Mouse (Mus musculus) C2C12 (cell line): ENCODE data around the gene Tfpi2. TPM values are rescaled to one million over a fixed set of nuclear protein-coding genes. Genes with fewer than 3 reads are reported as not detected.

Experiments
- H3K27me3 ChIP-seq: one replicate; pipeline ENCODE4 v1.6.1; 2011; ENCODE audit not compliant: control insufficient read depth, insufficient read depth, insufficient read length
- H3K36me3 ChIP-seq: one replicate; pipeline ENCODE4 v1.6.1; 2011; ENCODE audit not compliant: control insufficient read depth, insufficient read depth
- H3K4me3 ChIP-seq: one replicate; pipeline ENCODE4 v1.5.1; 2011; ENCODE audit warnings: mild to moderate bottlenecking, control low read depth; ENCODE audit not compliant: poor library complexity, insufficient read depth, severe bottlenecking
- H3K79me2 ChIP-seq: one replicate; pipeline ENCODE4 v1.6.1; 2011; ENCODE audit not compliant: control insufficient read depth, insufficient read depth
- H3K79me3 ChIP-seq: one replicate; pipeline ENCODE4 v1.6.1; 2011; ENCODE audit warnings: low read depth, control low read depth
- H3ac ChIP-seq: one replicate; pipeline ENCODE3; 2011; ENCODE audit warnings: low read depth; ENCODE audit not compliant: control insufficient read depth, insufficient read length
- CEBPB ChIP-seq: IDR thresholded peaks from one replicate; pipeline ENCODE4 v1.6.1; 2011; ENCODE audit warnings: low read depth, mild to moderate bottlenecking, control low read depth, moderate library complexity
- CTCF ChIP-seq: IDR thresholded peaks from one replicate; pipeline ENCODE4 v1.5.1; 2011; ENCODE audit not compliant: control insufficient read depth, insufficient read depth, insufficient read length
- FOSL1 ChIP-seq: IDR thresholded peaks from one replicate; pipeline ENCODE4 v1.8.0; 2011; ENCODE audit warnings: mild to moderate bottlenecking, low read length; ENCODE audit not compliant: poor library complexity, insufficient read depth, severe bottlenecking
- MAX ChIP-seq: IDR thresholded peaks from one replicate; pipeline ENCODE4 v1.6.1; 2011; ENCODE audit warnings: mild to moderate bottlenecking, control low read depth
- MYOD1 ChIP-seq: IDR thresholded peaks from one replicate; pipeline ENCODE4 v1.6.1; 2011; ENCODE audit warnings: low read depth; ENCODE audit not compliant: control insufficient read depth, insufficient read length
- MYOG ChIP-seq: IDR thresholded peaks from one replicate; pipeline ENCODE4 v1.6.1; 2011; ENCODE audit not compliant: control insufficient read depth, insufficient read length; ENCODE audit errors: extremely low read depth
- USF1 ChIP-seq: IDR thresholded peaks from one replicate; pipeline ENCODE4 v1.6.1; 2011; ENCODE audit warnings: low read depth, mild to moderate bottlenecking, control low read depth, moderate library complexity
- polyA plus RNA-seq: library from polyadenylated mRNA; unstranded; fragments of >200 nt; fragmentation: generic; extraction: Trizol; gene quantifications from one replicate; pipeline ENCODE4 v1.2.1, GENCODE M21; 2012; ENCODE audit warnings: missing spikeins

The Tfpi2 gene
- polyA plus RNA-seq, 1 experiment: 0.04 TPM

DNA sequence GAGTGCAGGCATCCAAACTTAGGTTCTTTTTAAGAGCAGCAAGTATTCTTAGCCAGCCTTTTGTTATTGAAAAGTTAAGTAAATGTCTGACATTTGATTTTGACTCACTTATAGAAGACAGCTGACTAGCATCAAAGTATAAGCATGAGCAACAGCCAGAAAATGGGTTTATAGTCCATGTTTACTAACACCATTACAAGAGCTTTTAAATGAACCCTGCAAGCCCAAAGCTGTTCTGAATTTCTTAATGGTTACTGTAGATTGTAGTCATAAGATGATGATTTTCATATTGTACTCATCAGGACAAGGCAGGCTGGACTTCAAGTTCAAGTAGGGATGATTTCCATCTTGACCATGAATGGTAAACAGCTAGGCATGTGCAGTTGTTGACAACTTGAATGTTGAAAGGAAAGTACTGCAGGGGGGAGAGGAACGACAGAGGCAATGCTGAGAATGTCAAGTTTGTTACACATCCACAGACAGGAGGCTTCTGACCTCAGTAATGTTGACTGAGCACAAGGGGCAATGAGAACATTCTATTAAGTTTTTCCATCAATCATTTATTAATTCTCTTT lies 52.5 kb downstream of the Tfpi2 start:
- H3K27me3 ChIP-seq: no peaks in the 10 kb centered on the region
- H3K4me3 ChIP-seq: no peak overlapping the region
- H3ac ChIP-seq: no peak overlapping the region
- TF ChIP-seq FOSL1: no peak
- no peak for TF ChIP-seq MYOD1
- no peak for TF ChIP-seq CEBPB
- TF ChIP-seq MYOG: no peak
- TF ChIP-seq MAX: no peak
- no peak for TF ChIP-seq CTCF
- TF ChIP-seq USF1: no peak
- H3K79me2 ChIP-seq: no peaks in the 10 kb centered on the region
- H3K79me3 ChIP-seq: no peaks in the 10 kb centered on the region
- H3K36me3 ChIP-seq: no peaks in the 10 kb centered on the region

DNA sequence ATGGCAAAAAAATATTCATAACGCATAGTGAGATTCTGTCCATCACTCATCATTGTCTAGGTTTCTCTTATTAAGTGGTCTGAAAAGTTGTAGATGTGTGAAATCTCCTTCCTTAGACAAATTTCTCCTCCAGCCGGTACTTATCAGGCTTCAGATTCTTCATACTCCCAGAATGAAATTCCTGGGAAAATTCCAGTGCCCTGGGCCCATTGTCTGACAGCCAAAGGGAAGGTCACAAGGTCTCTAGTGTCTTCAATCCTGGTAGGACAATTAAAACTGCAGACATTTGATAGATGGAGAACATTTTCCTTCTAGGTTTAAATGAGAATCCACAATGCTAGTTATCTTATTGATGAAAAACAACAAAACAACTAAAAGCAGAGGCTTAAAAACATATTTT lies 53.1 kb downstream of the Tfpi2 start:
- Histone ChIP-seq H3K36me3 (no peaks in the 10 kb centered on the region), H3K79me2 (no peaks in the 10 kb centered on the region), H3K79me3 (no peaks in the 10 kb centered on the region), H3K4me3 (no peak overlapping the region), H3ac (no peak overlapping the region), H3K27me3 (no peaks in the 10 kb centered on the region)
- no peak for TF ChIP-seq MAX
- no peak for TF ChIP-seq USF1
- no peak for TF ChIP-seq MYOD1
- no peak for TF ChIP-seq MYOG
- no peak for TF ChIP-seq FOSL1
- TF ChIP-seq CEBPB: no peak
- TF ChIP-seq CTCF: no peak

DNA sequence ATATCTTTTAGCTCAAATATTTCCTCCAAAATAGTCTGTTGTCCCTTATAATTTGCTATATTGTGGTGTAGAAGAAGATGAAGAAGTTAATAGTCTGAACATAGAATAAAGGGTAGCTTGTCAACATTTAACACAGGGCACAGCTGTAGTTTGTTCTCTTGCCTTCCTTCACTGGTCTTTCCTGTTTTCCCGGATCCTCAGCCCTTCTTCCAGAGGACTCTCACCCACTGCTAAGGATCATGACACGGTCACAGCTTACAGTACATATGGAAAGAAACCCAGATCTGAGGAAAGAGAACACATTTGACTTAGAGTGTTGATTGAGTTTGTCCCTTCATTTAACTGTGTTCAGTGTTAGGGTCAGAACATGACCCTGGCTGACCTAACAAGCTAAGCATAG lies 53.7 kb downstream of the Tfpi2 start:
- Histone ChIP-seq H3K4me3 (no peak overlapping the region), H3K36me3 (no peaks in the 10 kb centered on the region), H3K27me3 (no peaks in the 10 kb centered on the region), H3K79me3 (no peaks in the 10 kb centered on the region), H3K79me2 (no peaks in the 10 kb centered on the region), H3ac (no peak overlapping the region)
- TF ChIP-seq CEBPB (no peak), USF1 (no peak)

DNA sequence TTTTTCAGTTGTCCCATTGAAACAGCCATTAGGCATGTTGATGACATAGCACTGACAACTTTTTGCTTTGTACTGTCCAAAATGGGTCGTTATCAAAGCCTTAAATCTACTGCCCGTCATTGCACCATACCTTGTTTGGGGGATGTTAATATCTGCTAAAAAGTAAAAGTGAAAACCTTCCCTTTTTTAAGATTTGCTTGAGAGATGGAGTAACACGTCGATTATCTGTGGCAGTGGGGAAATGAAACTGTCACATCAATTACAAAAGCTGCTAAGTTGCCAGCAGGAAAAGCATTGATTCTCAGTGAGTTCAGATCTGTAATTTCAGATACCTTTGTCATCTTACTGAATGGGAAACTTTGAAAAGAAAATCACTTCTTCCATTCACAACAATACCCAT lies 62.6 kb downstream of the Tfpi2 start:
- no peaks in the 10 kb centered on the region for H3K79me2 ChIP-seq
- no peaks in the 10 kb centered on the region for H3K79me3 ChIP-seq
- H3ac ChIP-seq: no peak overlapping the region
- H3K27me3 ChIP-seq: no peaks in the 10 kb centered on the region
- TF ChIP-seq MAX (no peak), MYOG (no peak), USF1 (no peak)
- no peak overlapping the region for H3K4me3 ChIP-seq
- H3K36me3 ChIP-seq: no peaks in the 10 kb centered on the region

DNA sequence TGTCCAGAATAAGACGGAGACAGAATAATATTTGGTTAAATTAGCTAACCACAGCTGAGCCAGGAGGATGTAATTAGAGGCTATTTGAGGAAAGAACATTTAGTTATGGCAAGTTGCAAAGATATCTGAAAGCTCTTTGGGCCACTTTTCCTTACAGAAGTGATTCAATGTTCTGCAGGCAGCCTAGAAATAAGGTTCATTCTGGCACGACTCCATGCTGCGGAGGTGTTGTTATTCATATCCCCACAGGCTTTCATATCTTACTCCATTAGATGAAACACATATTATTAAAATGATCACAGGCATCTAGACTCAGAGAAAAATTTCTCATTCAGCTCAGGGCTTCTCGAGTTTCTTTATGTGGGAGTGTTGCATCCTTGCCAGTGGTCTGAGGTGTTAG lies 65.8 kb downstream of the Tfpi2 start:
- H3ac ChIP-seq: no peak overlapping the region
- no peaks in the 10 kb centered on the region for H3K36me3 ChIP-seq
- H3K27me3 ChIP-seq: no peaks in the 10 kb centered on the region
- TF ChIP-seq USF1 (no peak), MYOD1 (no peak), FOSL1 (no peak), MYOG (no peak), CEBPB (no peak), CTCF (no peak), MAX (no peak)
- no peaks in the 10 kb centered on the region for H3K79me3 ChIP-seq
- no peaks in the 10 kb centered on the region for H3K79me2 ChIP-seq
- no peak overlapping the region for H3K4me3 ChIP-seq

DNA sequence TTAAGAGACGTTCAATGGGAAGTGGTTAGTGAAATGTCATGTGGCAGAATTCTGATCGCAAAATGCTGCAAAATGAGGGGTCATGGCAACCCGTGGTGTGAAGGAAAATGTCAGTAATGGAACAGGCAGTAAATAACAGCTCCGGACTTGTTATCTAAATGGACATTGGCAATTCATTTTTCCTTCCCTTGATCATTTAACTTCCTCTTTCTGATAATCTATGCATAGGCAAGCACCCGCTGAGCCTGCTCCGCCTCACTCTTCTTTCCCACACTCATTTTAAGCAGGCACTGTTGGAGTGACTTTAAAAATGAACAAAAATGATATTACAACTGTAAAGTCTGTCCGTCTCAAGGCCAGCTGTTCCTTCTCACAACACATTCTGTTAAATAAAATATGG lies 72.7 kb downstream of the Tfpi2 start:
- H3K79me3 ChIP-seq: no peaks in the 10 kb centered on the region
- H3ac ChIP-seq: no peak overlapping the region
- H3K36me3 ChIP-seq: no peaks in the 10 kb centered on the region
- TF ChIP-seq FOSL1 (no peak), MAX (no peak), USF1 (no peak), MYOD1 (no peak)
- no peaks in the 10 kb centered on the region for H3K27me3 ChIP-seq
- no peak overlapping the region for H3K4me3 ChIP-seq
- no peaks in the 10 kb centered on the region for H3K79me2 ChIP-seq

Other genes with a start within 250 kb of the Tfpi2 start
- not detected for gene Calcr, start 224.2 kb downstream of the Tfpi2 start, polyA plus RNA-seq
- not detected for gene Gngt1, start 4.9 kb upstream of the Tfpi2 start, polyA plus RNA-seq
- 10.7 TPM for gene Gng11, start 15.0 kb upstream of the Tfpi2 start, polyA plus RNA-seq
- 23.7 TPM for gene Bet1, start 98.1 kb upstream of the Tfpi2 start, polyA plus RNA-seq